Mouse (Mus musculus) E14TG2a.4 (cell line): ENCODE measurements around the gene Plagl2.

Experiments used
- CTCF ChIP-seq: conservative IDR thresholded peaks from 2 replicates; pipeline ENCODE4 v1.5.1; 2014; ENCODE audit warnings: low read length
- NANOG ChIP-seq: IDR thresholded peaks from 2 replicates; pipeline ENCODE4 v1.6.1; 2014; ENCODE audit warnings: borderline replicate concordance, low read length, mixed read lengths
- POU5F1 ChIP-seq: IDR thresholded peaks from 2 replicates; pipeline ENCODE4 v1.6.1; 2014; ENCODE audit warnings: low read length, borderline replicate concordance

GRCm38 (mm10) chr2:153274919-153275247 is 33.7 kb upstream of the Plagl2 start:
- no peak for TF ChIP-seq CTCF
- no peak for TF ChIP-seq NANOG
- no peak for TF ChIP-seq POU5F1
